Mouse (Mus musculus) thymus, postnatal 10 days (tissue): Measurements from ENCODE around the gene Olfr1312.
"Not testable (repeated sequence)": the region's sequence is repeated elsewhere in the genome, so short reads cannot be mapped to it uniquely, and the experiment has no call there.

Source experiments
- DNase-seq, 2 experiments: peaks; one replicate each; pipeline ENCODE4 v3.0.0; 2021; ENCODE audit warnings: low spot score in 2 of 2

Olfr1312 gene

GRCm38 (mm10) chr2:112050138-112050537, at the start of gene Olfr1312:
Gene Olfr1312 (minus strand): TSS chr2:112050238.
- DNase-seq: no peak

GRCm38 (mm10) chr2:112096681-112097080, 46.6 kb upstream of the Olfr1312 start, which contains the start of gene Olfr1314:
Gene Olfr1314 (minus strand): TSS chr2:112096781.
- no peak for DNase-seq

GRCm38 (mm10) chr2:112077743-112078142, 27.7 kb upstream of the Olfr1312 start, which contains the start of gene Olfr1313:
Gene Olfr1313 (minus strand): TSS chr2:112077843.
- no peak for DNase-seq

- not testable (repeated sequence) for DNase-seq
Measured at GRCm38 (mm10) chr2:112026971-112027370, 23.1 kb downstream of the Olfr1312 start.

DNA sequence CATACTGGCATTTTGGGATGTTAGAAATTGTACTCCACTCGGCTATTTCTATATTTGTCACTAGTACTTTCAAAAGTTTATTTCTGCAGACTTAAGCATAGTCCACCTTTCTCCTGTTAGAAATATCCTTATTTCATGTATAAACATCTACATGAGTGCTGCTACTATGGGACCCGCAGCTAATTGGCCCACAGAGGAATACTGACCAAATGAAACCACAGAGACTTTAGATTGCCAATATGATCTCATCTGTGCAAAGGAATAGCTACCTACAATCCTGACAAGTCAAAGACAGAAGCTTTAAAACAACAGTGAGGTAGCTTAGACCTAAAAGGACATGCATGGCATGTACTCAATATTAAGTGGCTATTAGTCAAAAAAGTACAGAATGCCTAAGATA, 25.7 kb downstream of the Olfr1312 start, which contains the start of gene Olfr1311:
Gene Olfr1311, minus strand, starts transcription at position 101 of the 400 bp plus-strand sequence.
- DNase-seq: no peak

GRCm38 (mm10) chr2:112014900-112015299, 35.1 kb downstream of the Olfr1312 start:
- DNase-seq: no peak

DNA sequence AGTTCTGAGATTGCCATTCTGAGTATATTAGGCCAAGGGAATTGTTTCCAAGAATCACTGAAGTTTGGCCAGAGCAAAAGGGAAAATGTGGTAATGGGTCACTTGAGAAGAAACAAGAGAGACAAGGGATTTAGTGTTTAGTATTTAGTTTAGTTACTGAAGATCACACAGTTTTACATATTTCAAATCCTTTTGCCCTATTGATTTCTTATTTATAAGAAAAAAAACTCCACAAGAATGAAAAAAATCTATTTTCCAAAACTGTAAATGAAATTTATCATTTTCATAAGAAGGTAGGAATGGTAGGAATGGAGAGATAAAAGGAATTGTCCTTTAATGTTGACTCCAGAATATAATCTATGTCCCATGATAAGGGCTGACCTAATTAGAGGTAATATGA, 37.4 kb downstream of the Olfr1312 start, which contains the start of gene Olfr1310:
Gene Olfr1310, minus strand, starts transcription at position 101 of the 400 bp plus-strand sequence.
- DNase-seq: no peak

GRCm38 (mm10) chr2:111990181-111990580, 59.9 kb downstream of the Olfr1312 start, which contains the start of gene Olfr1309:
Gene Olfr1309 (minus strand): TSS chr2:111990281.
- no peak for DNase-seq
